In the genomic region with DNA sequence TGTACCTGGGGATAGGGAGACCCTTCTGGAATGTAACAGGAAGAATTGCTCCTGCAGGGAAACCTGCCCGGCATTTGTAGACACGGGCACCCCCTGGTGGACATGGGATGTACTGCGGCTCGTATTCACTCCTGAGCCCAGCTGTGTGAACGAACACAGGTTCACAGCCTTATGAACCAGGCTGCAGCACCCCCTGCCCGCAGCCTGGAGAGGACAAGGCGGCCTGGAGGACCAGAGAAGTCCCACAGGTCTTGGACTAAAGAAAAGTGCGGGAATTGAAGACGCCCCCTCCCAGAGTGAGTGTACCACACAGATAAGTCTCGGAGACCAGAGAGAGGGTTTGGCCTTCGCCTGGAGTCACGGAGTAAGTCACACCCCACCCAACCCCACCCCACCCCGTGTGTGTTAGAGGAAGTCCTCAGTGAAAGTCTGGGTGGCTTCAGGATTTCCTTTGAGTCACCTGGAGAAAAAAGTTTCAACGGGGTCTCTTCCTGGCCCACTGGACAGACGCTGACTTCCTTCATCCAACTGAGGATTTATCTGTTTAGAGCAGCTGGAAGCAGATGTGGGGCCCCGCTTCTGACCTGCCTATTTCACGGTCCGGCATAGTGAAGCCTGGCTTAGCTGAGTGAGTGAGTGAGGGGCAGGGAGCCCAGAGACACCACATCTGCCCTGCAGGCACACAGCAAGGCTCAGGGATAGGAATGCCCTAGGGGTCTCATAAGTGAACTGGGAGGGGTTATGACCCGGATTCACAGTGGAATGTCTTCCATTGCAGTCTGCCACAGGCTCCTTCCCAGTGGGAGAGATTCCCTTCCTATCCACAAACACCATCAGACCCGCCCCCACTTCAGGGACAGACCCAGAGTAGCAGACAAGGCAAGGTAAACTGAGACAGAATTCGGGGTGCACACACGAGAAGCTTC, we compare ENCODE assay signal across 8 mouse cellular contexts. TPM values are rescaled to one million over a fixed set of nuclear protein-coding genes. Genes with fewer than 3 reads are reported as not detected.
DNase-seq lines count a peak whose midpoint lies in the region; ATAC-seq and TF ChIP-seq lines count a peak whose summit lies in the region.

No protein-coding gene starts in this region.

- no peak overlapping the region for H3K4me3 ChIP-seq in left cerebral cortex, adult 2 months

- intact Hi-C loops in left cerebral cortex, adult 2 months (cut with DNase I): loop anchor here (1.0 kb wide), 1 partner anchor 19 kb away; no protein-coding TSS in a partner anchor

- TF ChIP-seq CTCF in left cerebral cortex, adult 2 months (IDR thresholded peaks at IDR 0.05): peak; percentile 98

- ATAC-seq in megakaryocyte progenitor cell, adult 5-6 weeks (replicated peaks; ENCODE audit: poor library complexity): peak; percentile 42

- DNase-seq in R1 (ENCODE audit: low read depth, low spot score): peak; percentile 93
- DNase-seq in cerebellum, adult 9-10 months: peak; percentile 92
- DNase-seq in gastrocnemius, adult 8-10 months (ENCODE audit: low spot score in 2 of 2): peak; percentile 86 to 88
- peak; percentile 92 for DNase-seq in induced T-regulatory cell, adult 2 months (ENCODE audit: low read depth)
- peak; percentile 85 to 93 for DNase-seq in left cerebral cortex, adult 2 months (ENCODE audit: extremely low spot score in 1 of 2, low spot score in 2 of 2)
- DNase-seq in right cerebral cortex, postnatal 14 days: peak; percentile 87
- DNase-seq in urinary bladder, postnatal 10 days (ENCODE audit: low spot score): peak; percentile 86

- H3K27ac ChIP-seq in left cerebral cortex, adult 2 months: no peak overlapping the region

RNA-seq across cellular contexts. Expression of a gene that starts 1.9 kb away (rescaled TPM):
- total RNA-seq in gastrocnemius, adult 8-10 months (2022): 100 to 1,000 TPM in 1 of 4 experiments, 10 to 100 TPM in 3; 38.9 to 177 (median 68.9) TPM
- total RNA-seq in left cerebral cortex, adult 2 months (2021): 10 to 100 TPM; 19.5 to 20.7 TPM
- total RNA-seq in megakaryocyte progenitor cell, adult 5-6 weeks (2015): 6.0 and 8.6 TPM in 2 replicates
- total RNA-seq in megakaryocyte progenitor cell, adult 5-6 weeks (2017): 4.8 and 8.8 TPM in 2 replicates

RNA-seq across cellular contexts. Expression of a gene that starts 21.6 kb away (rescaled TPM):
- 10 to 100 TPM; 18.0 to 21.5 (median 20.5) TPM for total RNA-seq in gastrocnemius, adult 8-10 months (2022)
- 10 to 100 TPM; 20.0 to 20.4 TPM for total RNA-seq in left cerebral cortex, adult 2 months (2021)
- 0.12 and 0.42 TPM in 2 replicates for total RNA-seq in megakaryocyte progenitor cell, adult 5-6 weeks (2015)
- total RNA-seq in megakaryocyte progenitor cell, adult 5-6 weeks (2017): 0.84 and 0.92 TPM in 2 replicates

RNA-seq across cellular contexts. Expression of a gene that starts 32.3 kb away (rescaled TPM):
- 10 to 100 TPM; 61.7 to 77.8 (median 67.5) TPM for total RNA-seq in gastrocnemius, adult 8-10 months (2022)
- total RNA-seq in left cerebral cortex, adult 2 months (2021): 10 to 100 TPM; 94.8 to 99.0 TPM
- 27.6 and 37.2 TPM in 2 replicates for total RNA-seq in megakaryocyte progenitor cell, adult 5-6 weeks (2015)
- 33.9 and 37.1 TPM in 2 replicates for total RNA-seq in megakaryocyte progenitor cell, adult 5-6 weeks (2017)

RNA-seq across cellular contexts. Expression of a gene that starts 33.2 kb away (rescaled TPM):
- total RNA-seq in gastrocnemius, adult 8-10 months (2022): not detected
- under 1 TPM; 0.77 to 0.82 TPM for total RNA-seq in left cerebral cortex, adult 2 months (2021)
- total RNA-seq in megakaryocyte progenitor cell, adult 5-6 weeks (2015): 0.07 and 0.64 TPM in 2 replicates
- 1.0 and 1.7 TPM in 2 replicates for total RNA-seq in megakaryocyte progenitor cell, adult 5-6 weeks (2017)

RNA-seq across cellular contexts. Expression of a gene that starts 36.6 kb away (rescaled TPM):
- total RNA-seq in gastrocnemius, adult 8-10 months (2022): 1 to 10 TPM; 1.7 to 4.5 (median 2.4) TPM
- total RNA-seq in left cerebral cortex, adult 2 months (2021): 100 to 1,000 TPM; 369 to 386 TPM
- total RNA-seq in megakaryocyte progenitor cell, adult 5-6 weeks (2015): 48.7 and 50.0 TPM in 2 replicates
- 13.9 and 16.7 TPM in 2 replicates for total RNA-seq in megakaryocyte progenitor cell, adult 5-6 weeks (2017)

Comparison
In these comparisons a context has a peak if more than half of its experiments do, and no peak if none do; other contexts are left out.
1. RNA of a gene that starts 21.6 kb away (total RNA-seq): 18.0 to 21.5 TPM in gastrocnemius, adult 8-10 months and 20.0 to 20.4 TPM in left cerebral cortex, adult 2 months; 0.12 to 0.92 TPM in megakaryocyte progenitor cell, adult 5-6 weeks; every median in the first group is over 4 times any median in the second.
2. Peak in every context shown above with its lines, with median percentiles within 50 percentile points of each other: DNase-seq.